Mouse (Mus musculus) cerebellum, adult 2 months (tissue): Measurements from ENCODE around the gene Negr1.

ENCODE experiments used
- CTCF ChIP-seq: fragments of 200-500 bp; IDR thresholded peaks from 2 replicates; pipeline ENCODE4 v1.5.1; 2011; ENCODE audit warnings: low read depth, mild to moderate bottlenecking, control low read depth, low read length, moderate library complexity, borderline replicate concordance; ENCODE audit not compliant: insufficient read depth
- POLR2A ChIP-seq: fragments of 200-500 bp; IDR thresholded peaks from 2 replicates; pipeline ENCODE4 v1.6.1; 2011; ENCODE audit warnings: low read length, control low read depth, borderline replicate concordance; ENCODE audit not compliant: insufficient read depth

DNA sequence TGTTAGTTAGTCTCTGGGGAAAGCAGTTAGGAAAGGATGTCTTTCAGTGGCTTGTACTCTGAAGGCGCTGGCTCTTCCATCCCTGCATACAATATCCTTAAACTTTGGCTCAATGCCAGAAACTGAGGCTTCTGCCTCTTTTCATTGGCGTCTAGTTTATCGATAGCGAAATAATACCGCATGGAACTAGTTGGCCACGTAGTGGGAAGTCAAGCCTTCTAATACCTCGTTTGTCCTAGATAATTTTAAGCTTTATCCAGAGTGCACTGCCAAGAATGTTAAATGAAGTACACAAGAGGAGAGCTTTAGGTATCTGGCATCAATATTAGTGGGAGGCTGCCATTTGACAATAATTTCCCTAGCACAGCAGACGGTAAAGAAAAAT, 2.2 kb upstream of the Negr1 start:
- no peak for TF ChIP-seq CTCF
- no peak for TF ChIP-seq POLR2A
